ENCODE assay signal across 8 mouse cellular contexts in the genomic region with DNA sequence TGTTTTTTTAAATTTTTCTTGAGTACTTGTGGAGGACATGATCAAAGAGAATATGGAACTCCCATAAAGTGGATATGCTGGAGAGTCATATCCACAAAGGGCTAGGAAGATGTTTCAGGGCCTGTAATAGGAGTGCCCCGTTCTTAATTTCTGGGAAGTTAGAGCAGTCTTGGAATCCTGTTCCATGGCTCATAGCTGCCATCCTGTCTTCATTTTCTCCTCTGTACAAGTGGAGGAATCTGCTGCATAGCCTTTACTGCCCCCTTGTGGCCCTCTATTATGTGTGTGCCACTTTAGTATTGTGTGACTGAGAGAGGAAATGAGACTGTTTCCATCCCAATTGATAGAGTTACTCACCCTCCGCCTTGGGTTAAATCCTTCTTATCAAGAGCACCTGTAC.
DNase-seq lines count a peak whose midpoint lies in the region; ATAC-seq lines count a peak whose summit lies in the region.

No protein-coding gene starts in this region.

- H3K27me3 ChIP-seq in kidney, embryonic 16.5 days (ENCODE audit: insufficient read depth, low read length) = no peaks in the 10 kb centered on the region
- H3K27me3 ChIP-seq in embryonic facial prominence, embryonic 14.5 days (replicated peaks; ENCODE audit: control insufficient read depth, insufficient read depth, low read length) = no peaks in the 10 kb centered on the region
- H3K27me3 ChIP-seq in limb, embryonic 10.5 days (ENCODE audit: low read depth, poor library complexity, severe bottlenecking) = no peaks in the 10 kb centered on the region
- H3K27me3 ChIP-seq in neural tube, embryonic 14.5 days (ENCODE audit: control insufficient read depth, insufficient read depth, low read length) = no peaks in the 10 kb centered on the region

- no peaks in the 10 kb centered on the region for H3K4me1 ChIP-seq in kidney, embryonic 16.5 days (ENCODE audit: insufficient read depth, low read length)
- H3K4me1 ChIP-seq in embryonic facial prominence, embryonic 14.5 days (ENCODE audit: control insufficient read depth, insufficient read depth, low read length) = no peaks in the 10 kb centered on the region
- H3K4me1 ChIP-seq in limb, embryonic 10.5 days = no peaks in the 10 kb centered on the region
- H3K4me1 ChIP-seq in neural tube, embryonic 14.5 days (ENCODE audit: control insufficient read depth, insufficient read depth, low read length) = no peaks in the 10 kb centered on the region

- no peaks in the 10 kb centered on the region for H3K36me3 ChIP-seq in kidney, embryonic 16.5 days (ENCODE audit: insufficient read depth, low read length)
- no peaks in the 10 kb centered on the region for H3K36me3 ChIP-seq in embryonic facial prominence, embryonic 14.5 days (ENCODE audit: control insufficient read depth, insufficient read depth, low read length)
- H3K36me3 ChIP-seq in limb, embryonic 10.5 days = no peaks in the 10 kb centered on the region
- H3K36me3 ChIP-seq in neural tube, embryonic 14.5 days (ENCODE audit: control insufficient read depth, insufficient read depth, low read length) = no peaks in the 10 kb centered on the region

- H3K9me3 ChIP-seq in kidney, embryonic 16.5 days (ENCODE audit: low read length) = no peaks in the 10 kb centered on the region
- H3K9me3 ChIP-seq in embryonic facial prominence, embryonic 14.5 days (ENCODE audit: control insufficient read depth, low read length) = no peaks in the 10 kb centered on the region
- H3K9me3 ChIP-seq in limb, embryonic 10.5 days (replicated peaks) = no peaks in the 10 kb centered on the region
- H3K9me3 ChIP-seq in neural tube, embryonic 14.5 days (ENCODE audit: control insufficient read depth, low read length) = no peaks in the 10 kb centered on the region

- 35% methylated on average over 2 of the region's 2 CpGs for WGBS in kidney, embryonic 16.5 days
- WGBS in embryonic facial prominence, embryonic 14.5 days = 29% methylated on average over 2 of the region's 2 CpGs
- 53% methylated on average over 2 of the region's 2 CpGs for WGBS in limb, embryonic 10.5 days
- 55% methylated on average over 2 of the region's 2 CpGs for WGBS in neural tube, embryonic 14.5 days

- ATAC-seq in kidney, embryonic 16.5 days (ENCODE audit: low FRiP score, low TSS enrichment) = no peak
- ATAC-seq in embryonic facial prominence, embryonic 14.5 days (ENCODE audit: low read depth) = no peak
- 0 out of 2 replicates have a peak, but pooled peaks have one; percentile 54 for ATAC-seq in neural tube, embryonic 14.5 days (ENCODE audit: low read depth)

- no peak overlapping the region for H3K4me3 ChIP-seq in kidney, embryonic 16.5 days (ENCODE audit: low read length)
- no peak overlapping the region for H3K4me3 ChIP-seq in embryonic facial prominence, embryonic 14.5 days (ENCODE audit: low read depth, low read length)
- no peak overlapping the region for H3K4me3 ChIP-seq in limb, embryonic 10.5 days
- no peak overlapping the region for H3K4me3 ChIP-seq in neural tube, embryonic 14.5 days (ENCODE audit: low read depth, low read length)

- H3K27ac ChIP-seq in kidney, embryonic 16.5 days (ENCODE audit: low read length) = no peak overlapping the region
- H3K27ac ChIP-seq in embryonic facial prominence, embryonic 14.5 days (replicated peaks; ENCODE audit: low read depth, low read length) = no peak overlapping the region
- no peak overlapping the region for H3K27ac ChIP-seq in limb, embryonic 10.5 days
- H3K27ac ChIP-seq in neural tube, embryonic 14.5 days (ENCODE audit: low read depth, low read length) = no peak overlapping the region

- no peak overlapping the region for H3K4me2 ChIP-seq in kidney, embryonic 16.5 days (replicated peaks; ENCODE audit: low read depth, low read length)
- H3K4me2 ChIP-seq in embryonic facial prominence, embryonic 14.5 days (ENCODE audit: low read depth, low read length) = no peak overlapping the region
- H3K4me2 ChIP-seq in neural tube, embryonic 14.5 days (ENCODE audit: low read depth, low read length) = no peak overlapping the region

- no peak overlapping the region for H3K9ac ChIP-seq in kidney, embryonic 16.5 days (replicated peaks; ENCODE audit: low read length)
- no peak overlapping the region for H3K9ac ChIP-seq in embryonic facial prominence, embryonic 14.5 days (ENCODE audit: low read depth, low read length)
- H3K9ac ChIP-seq in neural tube, embryonic 14.5 days (replicated peaks; ENCODE audit: low read depth, low read length) = no peak overlapping the region

- DNase-seq in kidney, adult 18-20 months = peak; percentile 68
- peak; percentile 41 for DNase-seq in adrenal gland, postnatal 25 days
- DNase-seq in embryonic facial prominence, embryonic 14.5 days (ENCODE audit: low spot score) = peak; percentile 86
- peak; percentile 83 for DNase-seq in induced T-regulatory cell, adult 2 months (ENCODE audit: low read depth)
- peak; percentile 66 for DNase-seq in limb, embryonic 10.5 days (ENCODE audit: low spot score)
- DNase-seq in thymus, postnatal 36 days = peak; percentile 41 to 55
